Mouse (Mus musculus): ENCODE data around the gene Gpr65.
"Not testable (repeated sequence)": the region's sequence is repeated elsewhere in the genome, so short reads cannot be mapped to it uniquely, and the experiment has no call there.

Gene Gpr65

DNA sequence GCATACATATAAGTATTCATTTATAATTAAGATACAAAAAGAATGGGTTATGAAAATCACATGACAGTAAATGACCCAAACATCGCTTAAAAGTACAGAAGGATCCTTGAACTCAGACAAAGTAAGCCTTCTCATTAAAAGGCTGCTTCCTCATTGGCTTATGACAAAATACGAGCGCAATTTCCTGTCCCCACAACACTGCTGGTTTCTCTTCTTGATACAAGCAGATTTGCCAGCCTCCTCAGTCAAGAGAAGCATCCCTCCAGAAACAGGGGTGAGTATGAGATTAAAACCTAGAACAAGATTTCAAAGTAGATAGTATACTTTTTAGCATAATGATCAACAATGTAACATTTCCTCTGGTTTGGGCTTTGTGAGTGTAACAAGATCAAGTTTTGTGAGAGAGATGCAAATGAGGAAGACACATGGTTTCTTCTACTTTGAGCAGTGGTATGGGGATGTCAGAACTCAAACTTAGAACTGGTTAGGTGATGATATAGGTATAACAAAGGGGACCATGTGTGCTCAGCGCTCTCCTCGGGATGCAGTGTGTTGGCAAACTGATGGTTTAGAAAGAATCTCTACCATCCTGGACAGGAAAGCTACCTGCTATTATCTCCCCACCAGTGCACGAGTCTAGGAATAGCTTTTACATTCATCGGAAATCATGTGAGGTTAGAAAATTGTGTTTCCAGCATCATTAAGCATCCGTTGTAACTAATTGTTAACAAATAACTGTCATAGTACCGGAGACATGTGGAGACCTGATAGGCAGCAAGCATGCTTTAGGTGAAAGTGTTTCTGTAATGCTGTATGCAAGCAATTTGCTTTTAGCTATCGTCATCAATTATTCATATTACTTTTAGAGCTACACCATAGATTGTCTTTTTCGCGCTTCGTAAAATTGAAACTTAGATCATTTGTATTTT lies at the start of gene Gpr65:
TSS of gene Gpr65 (plus strand) at position 195 of the 929 bp plus-strand sequence.
- no peak for DNase-seq (ENCODE audit: low read depth, low spot score)

DNA sequence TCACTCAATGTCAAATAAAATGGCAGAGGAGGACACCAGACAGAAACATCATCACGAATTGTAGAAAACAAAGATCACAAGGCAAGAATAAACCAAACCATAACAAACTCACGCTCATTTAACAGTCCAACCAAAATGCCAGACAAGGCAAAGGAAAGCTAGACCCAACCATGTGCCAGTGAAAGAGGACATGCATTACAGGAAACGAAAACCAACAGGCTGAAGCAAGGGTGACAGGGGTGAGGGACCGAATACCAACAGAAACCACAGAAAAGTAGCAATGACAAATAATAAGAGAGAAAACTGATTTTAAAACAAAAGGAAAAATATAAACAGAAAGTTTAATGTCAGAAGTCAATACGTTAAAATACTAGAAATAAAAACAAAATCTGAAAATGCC lies 45.1 kb upstream of the Gpr65 start:
- DNase-seq (ENCODE audit: low read depth, low spot score): no peak

DNA sequence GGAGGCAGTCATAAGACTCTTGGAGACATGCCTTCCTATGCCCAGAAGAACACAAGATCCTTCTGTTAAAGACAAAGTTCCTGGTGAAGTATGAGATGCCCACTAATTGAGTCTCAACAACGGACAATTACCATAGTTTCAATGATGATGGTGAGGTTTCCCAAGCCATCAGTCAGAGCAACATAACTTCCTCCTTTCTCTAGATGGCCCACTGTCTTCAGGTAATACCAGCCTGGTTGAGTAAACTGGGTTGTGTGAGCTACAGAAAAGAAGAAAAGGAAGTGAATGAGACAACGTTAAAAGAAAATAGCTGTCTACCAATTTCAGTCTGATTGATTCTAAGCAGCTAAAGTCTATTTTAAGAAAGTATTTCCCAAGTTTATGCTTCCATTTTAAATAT lies 41.4 kb upstream of the Gpr65 start:
- no peak for DNase-seq (ENCODE audit: low read depth, low spot score)

DNA sequence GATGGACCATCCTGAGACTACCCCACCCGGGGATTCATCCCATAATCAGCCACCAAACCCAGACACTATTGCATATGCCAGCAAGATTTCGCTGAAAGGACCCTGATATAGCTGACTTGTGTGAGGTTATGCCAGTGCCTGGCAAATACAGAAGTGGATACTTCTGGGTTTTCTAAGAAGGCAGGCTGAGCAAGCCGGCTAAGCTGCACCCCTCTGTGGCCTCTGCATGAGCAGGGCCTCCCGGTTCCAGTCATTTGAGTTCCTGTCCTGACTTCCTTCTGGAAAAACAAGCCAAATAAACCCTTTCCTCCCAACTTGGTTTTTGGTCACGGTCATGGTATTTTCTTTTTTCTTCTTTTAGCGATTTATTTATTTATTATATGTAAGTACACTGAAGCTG lies 30.0 kb upstream of the Gpr65 start:
- DNase-seq (ENCODE audit: low read depth, low spot score): not testable (repeated sequence)

DNA sequence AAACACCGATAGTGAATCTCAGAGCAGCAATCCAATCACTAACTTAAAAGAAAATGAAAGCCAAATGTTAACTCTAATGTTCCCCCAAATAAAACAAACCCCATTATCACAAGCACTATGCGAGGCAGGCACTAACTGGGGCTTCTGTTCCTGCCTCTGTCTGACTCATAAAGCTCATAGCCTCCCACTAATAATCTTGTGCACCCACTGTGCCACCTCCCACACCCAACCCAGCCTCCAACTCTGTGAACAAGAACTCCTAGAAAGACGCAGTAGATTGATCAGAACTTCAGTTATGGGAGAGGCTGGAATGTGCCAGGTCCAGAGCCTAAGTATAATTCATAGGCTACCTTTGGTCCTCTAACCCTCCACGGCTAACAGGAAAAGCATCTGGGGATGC lies 24.3 kb upstream of the Gpr65 start:
- DNase-seq (ENCODE audit: low read depth, low spot score): no peak

DNA sequence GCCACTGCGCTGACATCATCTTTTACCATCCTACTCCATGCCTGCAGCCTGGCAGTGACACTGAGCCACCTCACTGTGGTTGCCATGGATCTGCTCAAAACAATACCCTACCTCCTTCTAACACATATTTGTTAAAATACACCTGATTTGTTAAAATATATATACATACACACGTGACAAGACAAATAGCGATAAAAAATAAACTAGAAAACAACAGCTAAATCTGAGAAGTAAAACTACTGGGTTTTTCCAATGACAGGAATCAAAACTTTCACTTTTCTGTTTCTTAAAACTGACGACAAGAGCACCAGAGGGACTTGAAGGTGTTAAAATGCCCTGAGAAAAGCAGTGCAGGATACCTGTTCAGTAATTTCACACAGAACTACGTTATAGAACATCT lies 23.6 kb upstream of the Gpr65 start:
- no peak for DNase-seq (ENCODE audit: low read depth, low spot score)

DNA sequence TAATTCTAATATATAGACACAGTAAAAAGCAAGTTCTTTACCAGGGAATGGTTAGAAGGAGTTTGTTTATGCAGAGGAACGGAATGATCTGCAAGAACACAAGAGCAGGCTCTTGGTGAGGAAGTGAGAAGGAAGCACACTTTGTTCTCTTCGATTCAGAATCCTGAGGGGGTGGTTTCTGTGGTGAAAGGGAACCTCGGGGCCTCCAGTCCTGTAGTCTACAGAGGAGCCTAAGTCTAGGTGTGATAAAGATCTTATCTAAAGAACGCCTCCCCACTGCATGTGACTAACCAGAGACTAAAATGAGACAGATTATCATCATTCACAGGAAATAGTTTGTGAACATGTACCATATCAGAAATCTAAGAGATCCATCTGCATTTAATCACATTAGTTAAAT lies 21.6 kb upstream of the Gpr65 start:
- no peak for DNase-seq (ENCODE audit: low read depth, low spot score)

DNA sequence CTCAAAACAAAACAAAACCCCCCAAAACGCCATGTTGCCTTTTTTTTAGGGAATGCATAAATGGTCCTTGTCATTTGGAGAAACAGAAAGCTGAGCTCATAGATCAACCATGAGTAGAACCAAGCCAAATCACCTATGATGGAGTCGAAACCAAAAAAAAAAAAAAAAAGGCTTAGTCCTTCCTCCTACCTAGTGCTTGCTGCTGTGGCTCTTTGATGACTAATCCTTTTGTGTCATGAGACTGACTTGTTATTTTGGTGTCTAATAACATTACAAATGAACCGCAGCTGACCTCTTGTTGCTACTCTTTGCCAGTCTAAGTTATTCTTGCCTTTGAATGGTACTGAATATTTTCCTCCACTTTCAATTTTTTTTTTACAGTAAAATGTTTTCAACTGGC lies 18.8 kb upstream of the Gpr65 start:
- no peak for DNase-seq (ENCODE audit: low read depth, low spot score)

DNA sequence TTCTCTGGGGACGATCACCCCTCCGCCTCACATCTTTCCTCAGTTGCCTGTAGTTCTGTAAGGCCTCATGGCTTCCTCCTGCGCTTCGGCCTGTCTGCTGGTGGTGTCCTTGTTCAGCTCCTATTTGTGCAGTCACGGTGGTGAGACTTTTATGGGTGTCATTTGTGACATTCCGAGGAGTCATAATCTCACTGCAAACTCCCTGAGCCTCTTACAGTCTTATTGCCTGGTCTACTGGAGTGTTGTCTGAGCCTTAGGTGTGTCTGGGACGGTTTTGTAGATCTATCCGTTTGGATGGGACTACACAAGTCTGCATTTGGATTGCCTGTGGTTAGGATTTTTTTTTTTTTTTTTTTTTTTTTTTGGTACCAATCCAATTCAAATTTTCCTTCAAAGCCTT lies 18.1 kb upstream of the Gpr65 start:
- no peak for DNase-seq (ENCODE audit: low read depth, low spot score)

DNA sequence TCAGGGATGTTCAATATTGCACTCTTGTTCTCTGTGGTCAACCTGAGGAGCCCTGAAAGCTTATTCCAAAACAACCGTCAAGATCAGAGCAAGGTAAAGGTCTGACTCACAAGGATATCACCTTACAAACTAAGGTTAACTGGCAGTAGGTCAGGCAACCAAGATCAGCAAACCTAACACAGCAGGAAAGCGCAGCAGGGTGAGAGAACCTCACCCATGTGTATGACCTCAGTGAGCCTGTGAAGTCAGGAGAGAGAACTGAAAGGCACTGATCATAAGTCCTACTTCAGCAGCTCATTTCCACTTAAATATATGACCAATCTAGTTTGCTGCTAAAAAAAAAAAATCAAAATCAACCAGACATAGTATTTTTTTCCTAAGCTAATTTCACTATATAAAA lies 16.0 kb upstream of the Gpr65 start:
- DNase-seq (ENCODE audit: low read depth, low spot score): no peak

DNA sequence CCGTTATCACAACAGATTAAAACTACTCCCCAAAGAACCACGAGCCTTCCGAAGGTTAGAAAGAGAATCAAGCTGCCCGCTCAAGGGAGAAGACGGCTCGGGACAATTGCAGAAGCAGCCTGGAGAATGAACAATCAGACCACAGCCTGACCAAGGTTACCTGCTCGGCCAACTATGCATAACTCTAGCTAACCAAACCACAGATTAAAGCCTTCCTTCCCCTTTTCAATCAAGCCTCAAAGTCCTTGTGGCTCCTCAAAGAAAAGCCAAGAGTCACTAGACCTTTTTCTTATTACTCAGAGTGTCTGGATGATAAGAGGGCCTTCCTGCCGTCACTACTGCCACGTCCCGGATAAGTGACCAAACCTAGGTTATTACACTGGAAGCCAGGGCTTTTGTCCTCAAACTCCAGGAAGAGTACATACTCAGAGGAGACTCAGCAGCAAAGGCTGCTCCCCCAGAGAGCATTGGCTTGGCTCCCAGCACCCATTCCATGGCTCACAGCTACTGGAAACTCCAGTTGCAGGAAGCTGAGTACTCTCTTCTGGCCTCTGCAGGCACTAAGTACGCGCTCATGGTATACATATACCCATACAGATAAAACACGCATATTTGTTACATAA lies 13.0 kb upstream of the Gpr65 start:
- no peak for DNase-seq (ENCODE audit: low read depth, low spot score)

DNA sequence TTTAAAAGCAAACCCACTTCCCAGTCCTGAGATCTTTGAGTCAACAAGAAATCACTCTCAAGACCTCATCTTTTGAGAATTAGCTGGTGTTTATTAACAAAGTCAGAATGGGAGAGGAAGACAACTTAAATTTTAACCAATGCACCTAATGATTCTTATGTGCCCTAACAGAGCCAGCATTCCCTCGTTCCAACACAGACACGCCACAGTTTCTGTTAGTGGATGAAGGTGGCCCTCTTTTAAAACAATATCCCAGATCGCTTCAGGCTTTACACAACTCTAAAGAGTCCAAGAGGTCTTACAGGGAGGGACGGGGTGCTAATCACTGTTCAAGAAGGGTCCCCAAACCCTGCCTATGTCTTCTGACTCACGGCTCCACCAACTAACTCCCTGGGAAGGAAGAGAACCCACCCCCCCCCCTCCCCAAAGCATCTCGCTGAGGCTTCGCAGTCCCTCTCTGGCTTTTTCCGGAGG lies 10.0 kb upstream of the Gpr65 start:
- no peak for DNase-seq (ENCODE audit: low read depth, low spot score)

DNA sequence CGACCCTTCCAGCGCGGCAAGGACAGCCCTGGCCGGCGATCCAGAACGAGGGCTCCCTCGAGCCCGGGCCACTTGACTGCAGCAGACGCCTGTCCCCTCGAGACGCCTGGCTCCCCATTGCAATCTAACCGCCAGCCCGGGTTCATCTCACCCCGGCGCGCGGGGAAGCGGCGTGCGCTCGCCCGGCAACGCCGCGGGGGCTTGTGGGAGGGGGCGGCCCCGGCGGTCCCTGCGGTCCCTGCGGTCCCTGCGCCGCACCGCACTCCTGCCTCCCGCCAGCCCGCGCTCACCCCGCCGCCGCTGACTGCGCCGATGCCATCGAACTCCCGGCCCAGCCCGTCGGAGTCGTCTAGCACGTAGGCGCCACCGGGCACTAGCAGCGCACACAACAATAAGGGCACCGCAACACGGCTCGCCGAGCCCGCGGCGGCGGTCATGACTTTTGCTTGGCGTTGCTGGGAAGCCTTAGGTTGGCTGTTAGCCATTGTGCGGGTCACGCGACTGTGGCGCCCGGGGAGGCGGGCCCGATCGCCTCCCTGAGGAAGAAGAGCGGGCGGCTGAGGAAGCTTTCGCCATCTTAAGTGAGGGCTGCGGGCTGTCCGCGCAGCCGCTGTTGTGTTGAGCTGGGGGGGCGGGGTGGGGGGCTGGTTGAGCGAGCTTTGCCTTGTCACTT lies 9.5 kb upstream of the Gpr65 start, which contains the start of gene Galc:
TSS of gene Galc (minus strand) at position 615 of the 673 bp plus-strand sequence.
- peak; percentile 85 for DNase-seq (ENCODE audit: low read depth, low spot score)

DNA sequence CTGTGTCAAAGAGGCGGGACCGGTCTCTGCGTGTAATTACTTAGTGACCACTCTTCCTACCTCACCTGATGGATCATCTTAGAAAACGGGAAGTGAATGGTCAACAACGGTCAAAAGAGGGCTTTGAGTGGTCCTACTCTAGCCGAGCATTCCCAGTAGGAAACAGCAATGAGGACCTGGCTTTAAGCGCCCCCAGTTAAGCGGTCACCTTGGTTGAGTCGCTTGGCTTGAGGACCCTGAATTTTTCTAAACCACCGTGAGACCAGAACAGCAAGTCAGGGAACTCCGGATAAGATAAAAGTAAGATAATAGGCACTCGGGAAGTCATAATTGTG lies 8.9 kb upstream of the Gpr65 start:
- no peak for DNase-seq (ENCODE audit: low read depth, low spot score)

DNA sequence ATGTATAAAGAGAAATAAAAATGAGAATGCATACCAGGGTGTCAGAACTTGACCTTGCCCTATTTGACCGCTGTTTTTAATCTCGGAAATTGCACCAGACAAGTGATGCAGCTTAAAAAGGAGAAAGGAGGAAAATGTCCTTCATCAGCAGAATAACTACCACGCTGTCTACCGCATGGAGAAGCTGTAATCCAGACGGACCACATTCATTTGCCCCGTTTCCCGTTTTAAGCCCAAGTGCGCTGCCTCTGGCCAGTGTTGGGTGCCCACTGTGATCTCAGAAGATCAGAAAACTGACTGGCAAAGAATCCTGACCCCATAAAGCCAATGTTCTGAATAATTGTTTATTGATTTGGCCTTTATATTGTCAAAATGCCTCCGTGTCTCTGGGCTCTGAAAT lies 2.7 kb upstream of the Gpr65 start:
- no peak for DNase-seq (ENCODE audit: low read depth, low spot score)

DNA sequence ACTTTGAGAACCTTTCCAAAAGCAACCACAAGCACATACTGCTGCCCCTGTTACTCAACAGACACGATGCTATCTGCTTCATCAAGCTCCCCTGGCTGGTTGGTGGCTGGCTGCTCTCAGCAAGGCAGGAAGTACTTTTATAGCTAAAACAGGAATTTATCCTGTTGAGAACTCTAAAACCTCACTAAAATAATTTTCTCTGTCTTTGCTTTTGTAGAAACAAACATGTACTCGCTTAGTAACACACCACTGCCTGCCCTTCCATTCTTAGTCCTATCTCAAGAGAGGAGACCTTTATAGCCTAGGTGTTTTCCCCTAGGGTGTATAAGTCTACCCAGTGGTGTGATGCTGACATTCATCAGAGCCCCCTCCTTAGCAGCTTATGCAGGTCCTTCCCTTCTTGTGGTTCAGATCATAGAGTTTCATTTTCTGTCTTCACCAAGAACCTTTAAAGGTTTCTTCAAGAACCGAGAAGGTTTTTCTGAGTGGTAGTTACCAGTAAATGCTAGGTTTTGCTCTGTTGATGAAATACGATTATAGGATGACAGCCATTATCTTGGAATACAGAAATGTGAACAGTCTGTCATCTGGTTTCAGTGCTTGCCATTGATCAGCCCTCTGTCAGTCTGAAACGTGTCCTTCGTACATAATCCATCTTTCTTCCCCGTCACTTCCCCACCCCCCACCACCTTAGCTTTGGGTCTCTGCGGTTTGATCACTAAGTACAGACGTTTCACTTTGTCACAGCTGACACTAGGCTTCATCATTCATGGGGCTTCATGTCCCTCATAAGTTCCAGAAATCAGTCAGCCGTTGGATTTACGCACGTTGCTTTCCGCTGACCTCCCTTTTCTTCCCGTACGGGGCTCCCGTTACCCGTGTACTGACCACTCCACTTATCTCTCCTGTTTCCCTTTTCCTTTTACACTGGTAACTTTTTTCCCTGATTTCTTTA lies 1.6 kb downstream of the Gpr65 start:
- DNase-seq (ENCODE audit: low read depth, low spot score): no peak

DNA sequence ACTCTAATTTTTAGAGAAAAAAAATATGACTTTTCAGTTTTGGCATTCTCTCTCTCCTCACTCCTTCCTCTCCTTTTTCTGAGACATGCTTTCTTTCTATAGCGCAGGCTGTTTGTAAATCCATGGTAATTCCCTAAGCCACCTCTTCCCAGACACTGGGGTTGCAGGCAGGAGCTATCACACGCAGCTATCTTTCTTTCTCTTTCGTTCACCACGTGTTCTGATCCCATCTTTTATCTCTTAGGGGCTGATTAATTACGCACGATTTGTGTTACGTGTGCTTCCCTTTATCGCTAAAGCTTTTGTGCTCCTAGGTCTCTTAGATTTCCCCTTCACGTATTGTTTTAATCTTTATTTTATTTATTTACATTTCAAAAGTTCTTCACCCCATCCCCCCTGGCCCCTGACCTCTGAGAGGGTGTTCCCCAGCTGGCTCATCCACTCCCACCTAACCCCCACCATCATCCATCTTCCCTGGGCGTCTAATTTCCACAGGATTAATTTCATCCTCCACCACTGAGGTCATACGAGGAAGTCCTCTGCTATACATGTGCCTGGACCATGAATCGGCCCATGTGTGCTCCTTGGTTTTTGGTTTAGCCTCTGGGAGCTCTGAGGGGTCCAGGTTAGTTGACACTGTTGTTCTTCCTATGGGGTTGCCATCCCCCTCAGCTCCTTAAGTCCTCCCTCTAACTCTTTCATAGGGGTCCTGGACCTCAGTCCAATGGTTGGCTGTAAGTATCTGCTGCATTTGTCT lies 2.6 kb downstream of the Gpr65 start:
- no peak for DNase-seq (ENCODE audit: low read depth, low spot score)

DNA sequence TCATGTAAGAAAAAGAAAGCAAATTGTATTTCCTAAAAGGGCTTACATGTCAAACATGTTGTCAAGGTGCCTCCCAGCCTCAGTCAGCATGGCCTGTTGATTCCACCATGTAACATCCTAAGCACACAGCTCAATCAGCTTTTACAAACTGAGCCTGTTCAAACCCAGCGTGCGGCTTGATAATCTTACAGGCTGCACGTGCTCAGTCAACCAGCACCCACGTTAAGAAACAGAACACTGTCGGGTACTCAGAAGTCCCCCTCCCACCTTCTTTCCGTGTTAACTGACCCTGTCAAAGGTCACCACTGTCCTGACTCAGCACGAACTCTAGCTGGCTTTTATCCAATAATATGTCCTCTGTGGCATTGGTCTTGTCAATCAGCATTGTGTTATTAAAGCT lies 4.0 kb downstream of the Gpr65 start:
- DNase-seq (ENCODE audit: low read depth, low spot score): no peak

DNA sequence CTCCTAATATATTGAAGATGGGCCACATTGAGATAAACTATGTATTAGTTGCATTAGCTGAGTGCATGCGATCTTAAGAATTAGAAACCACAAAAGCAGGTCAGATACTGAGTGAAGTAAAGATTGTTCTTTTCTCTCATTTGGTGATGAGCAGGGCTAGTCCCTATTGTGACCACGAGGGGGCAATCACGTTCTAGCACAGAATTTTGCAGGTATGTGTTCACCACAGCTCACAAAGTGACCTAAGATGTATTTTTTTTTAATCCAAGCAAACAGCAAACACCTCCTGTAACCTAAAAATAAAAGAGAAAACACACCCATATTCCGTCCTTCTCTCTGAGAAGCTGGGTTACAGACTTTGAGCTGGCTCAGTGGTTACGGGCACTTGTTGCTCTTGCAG lies 12.1 kb downstream of the Gpr65 start:
- peak; percentile 55 for DNase-seq (ENCODE audit: low read depth, low spot score)

DNA sequence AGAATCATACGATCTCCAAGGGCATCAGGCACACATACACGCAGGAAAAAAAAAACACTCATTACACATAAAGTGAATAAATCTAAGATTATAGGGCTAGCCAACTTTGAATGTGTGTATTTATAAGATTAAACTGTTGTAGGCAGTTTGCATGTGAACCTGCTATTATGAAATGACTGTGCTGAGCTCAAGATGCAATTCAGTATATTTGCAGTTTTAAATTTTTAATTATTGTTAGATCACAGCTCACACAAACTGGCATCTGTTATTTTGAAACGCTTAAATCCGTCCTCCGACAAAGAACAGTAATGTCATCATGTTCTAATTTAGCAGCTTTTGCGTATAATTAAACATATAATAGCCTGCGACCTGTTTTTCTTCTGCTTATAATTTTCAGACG lies 12.6 kb downstream of the Gpr65 start:
- DNase-seq (ENCODE audit: low read depth, low spot score): no peak

Measured in ES-CJ7 (cell line).